Mouse (Mus musculus): Measurements from ENCODE around the gene Ccdc24.
A peak's percentile ranks its signal among the peaks of the same experiment; 100 is the strongest.

The Ccdc24 gene

GRCm38 (mm10) chr4:117893376-117893775 is 21.0 kb upstream of the Ccdc24 start:
- DNase-seq (ENCODE audit: inconsistent age in 2 of 2, low spot score in 1 of 2): peak in 1 of 2 experiments; percentile 75

- DNase-seq (ENCODE audit: inconsistent age in 2 of 2, low spot score in 1 of 2): peak; percentile 84 to 93
Observed at GRCm38 (mm10) chr4:117891738-117892161, 19.4 kb upstream of the Ccdc24 start, which contains the start of gene Dph2. Gene Dph2 (minus strand): TSS chr4:117892032.

- DNase-seq (ENCODE audit: inconsistent age in 2 of 2, low spot score in 1 of 2): no peak
Observed at GRCm38 (mm10) chr4:117890750-117891149, 18.4 kb upstream of the Ccdc24 start.

- DNase-seq (ENCODE audit: inconsistent age in 2 of 2, low spot score in 1 of 2): no peak
Observed at GRCm38 (mm10) chr4:117890031-117890430, 17.7 kb upstream of the Ccdc24 start.

- DNase-seq (ENCODE audit: inconsistent age in 2 of 2, low spot score in 1 of 2): no peak
Observed at GRCm38 (mm10) chr4:117889471-117889870, 17.1 kb upstream of the Ccdc24 start.

- DNase-seq (ENCODE audit: inconsistent age in 2 of 2, low spot score in 1 of 2): no peak
Observed at GRCm38 (mm10) chr4:117887920-117888319, 15.6 kb upstream of the Ccdc24 start.

GRCm38 (mm10) chr4:117887133-117887532 is 14.8 kb upstream of the Ccdc24 start, which contains the start of gene Atp6v0b:
Gene Atp6v0b (minus strand): TSS chr4:117887333.
- peak; percentile 95 to 97 for DNase-seq (ENCODE audit: inconsistent age in 2 of 2, low spot score in 1 of 2)

- DNase-seq (ENCODE audit: inconsistent age in 2 of 2, low spot score in 1 of 2): no peak
Observed at GRCm38 (mm10) chr4:117886644-117887043, 14.3 kb upstream of the Ccdc24 start.

GRCm38 (mm10) chr4:117885994-117886393 is 13.6 kb upstream of the Ccdc24 start:
- no peak for DNase-seq (ENCODE audit: inconsistent age in 2 of 2, low spot score in 1 of 2)

GRCm38 (mm10) chr4:117885093-117885492 is 12.7 kb upstream of the Ccdc24 start:
- DNase-seq (ENCODE audit: inconsistent age in 2 of 2, low spot score in 1 of 2): no peak

GRCm38 (mm10) chr4:117884146-117884545 is 11.8 kb upstream of the Ccdc24 start:
- no peak for DNase-seq (ENCODE audit: inconsistent age in 2 of 2, low spot score in 1 of 2)

GRCm38 (mm10) chr4:117882701-117883691 is 10.6 kb upstream of the Ccdc24 start, which contains the start of gene B4galt2:
Gene B4galt2 (minus strand): TSS chr4:117883487.
- DNase-seq (ENCODE audit: inconsistent age in 2 of 2, low spot score in 1 of 2): peak; percentile 71 to 87

GRCm38 (mm10) chr4:117878703-117879102 is 6.3 kb upstream of the Ccdc24 start:
- no peak for DNase-seq (ENCODE audit: inconsistent age in 2 of 2, low spot score in 1 of 2)

GRCm38 (mm10) chr4:117878301-117878700 is 5.9 kb upstream of the Ccdc24 start:
- DNase-seq (ENCODE audit: inconsistent age in 2 of 2, low spot score in 1 of 2): no peak

- DNase-seq (ENCODE audit: inconsistent age in 2 of 2, low spot score in 1 of 2): peak in 1 of 2 experiments; percentile 69
Observed at GRCm38 (mm10) chr4:117873615-117874014, 1.3 kb upstream of the Ccdc24 start.

- peak in 1 of 2 experiments; percentile 33 for DNase-seq (ENCODE audit: inconsistent age in 2 of 2, low spot score in 1 of 2)
Observed at GRCm38 (mm10) chr4:117871787-117872186, 570 bp downstream of the Ccdc24 start.

- DNase-seq (ENCODE audit: inconsistent age in 2 of 2, low spot score in 1 of 2): no peak
Observed at GRCm38 (mm10) chr4:117870437-117870836, 1.9 kb downstream of the Ccdc24 start.

- DNase-seq (ENCODE audit: inconsistent age in 2 of 2, low spot score in 1 of 2): no peak
Observed at GRCm38 (mm10) chr4:117869317-117869716, 3.0 kb downstream of the Ccdc24 start.

GRCm38 (mm10) chr4:117867823-117868222 is 4.5 kb downstream of the Ccdc24 start:
- DNase-seq (ENCODE audit: inconsistent age in 2 of 2, low spot score in 1 of 2): peak; percentile 60 to 80

- no peak for DNase-seq (ENCODE audit: inconsistent age in 2 of 2, low spot score in 1 of 2)
Observed at GRCm38 (mm10) chr4:117867000-117867399, 5.4 kb downstream of the Ccdc24 start.

GRCm38 (mm10) chr4:117866083-117866482 is 6.3 kb downstream of the Ccdc24 start:
- peak; percentile 92 to 96 for DNase-seq (ENCODE audit: inconsistent age in 2 of 2, low spot score in 1 of 2)

GRCm38 (mm10) chr4:117862823-117863222 is 9.5 kb downstream of the Ccdc24 start:
- DNase-seq (ENCODE audit: inconsistent age in 2 of 2, low spot score in 1 of 2): peak; percentile 50 to 70

Data from adrenal gland, adult (tissue).